Mouse (Mus musculus): ENCODE results near the gene Gp1ba. TPM values are rescaled to one million over a fixed set of nuclear protein-coding genes. Genes with fewer than 3 reads are reported as not detected.

Gene Gp1ba
- 0.58 and 3.2 TPM in 2 replicates for total RNA-seq (2017)

GRCm38 (mm10) chr11:70638714-70639278 lies at the start of gene Gp1ba:
TSS of gene Gp1ba (plus strand) at chr11:70639122.
- ATAC-seq (replicated peaks; ENCODE audit: low read depth, poor library complexity, severe bottlenecking), result peak; percentile 95

GRCm38 (mm10) chr11:70591733-70592132 lies 47.2 kb upstream of the Gp1ba start:
- ATAC-seq (replicated peaks; ENCODE audit: low read depth, poor library complexity, severe bottlenecking), result no peak

GRCm38 (mm10) chr11:70594253-70594989 lies 44.5 kb upstream of the Gp1ba start:
- peak; percentile 37 for ATAC-seq (replicated peaks; ENCODE audit: low read depth, poor library complexity, severe bottlenecking)

DNA sequence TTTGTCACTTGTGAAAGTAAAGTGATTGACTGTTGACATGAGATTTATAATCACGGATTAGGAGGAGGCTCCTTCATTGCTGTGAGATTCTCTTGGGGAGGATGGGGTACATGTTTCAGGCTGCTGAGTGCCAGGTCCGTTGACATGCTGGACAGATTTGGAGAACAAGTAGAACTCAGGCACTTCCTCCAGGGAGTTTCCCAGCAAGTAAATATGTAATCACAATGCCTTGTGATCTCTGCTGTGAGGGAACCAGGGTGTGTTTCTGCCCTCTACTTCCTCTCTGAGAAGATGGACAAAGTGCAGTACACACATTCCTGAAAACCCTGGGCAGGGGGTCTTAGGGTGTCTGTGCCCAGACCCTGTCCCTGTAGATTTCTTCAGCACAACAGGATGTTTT lies 43.3 kb upstream of the Gp1ba start:
- no peak for ATAC-seq (replicated peaks; ENCODE audit: low read depth, poor library complexity, severe bottlenecking)

DNA sequence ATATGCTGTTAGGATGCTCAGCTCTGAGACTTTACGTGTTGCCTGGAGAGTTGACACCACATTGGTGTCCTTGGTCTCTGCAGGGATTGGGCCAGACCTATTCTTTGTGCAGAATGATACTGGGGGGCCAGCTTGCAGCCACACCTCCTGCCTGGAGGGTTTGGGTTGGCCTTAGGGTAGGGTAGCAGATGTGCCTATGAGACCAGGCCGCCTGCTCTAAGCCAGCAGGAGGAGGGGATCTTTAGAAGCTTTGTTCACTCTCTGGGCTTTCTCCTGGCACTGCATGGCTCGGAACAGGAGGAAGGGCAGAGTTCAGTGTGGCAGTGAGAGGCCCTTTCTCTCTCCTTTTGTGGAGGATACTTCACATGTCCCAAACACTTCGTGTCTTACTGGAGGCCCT lies 42.8 kb upstream of the Gp1ba start:
- ATAC-seq (replicated peaks; ENCODE audit: low read depth, poor library complexity, severe bottlenecking), result no peak

- ATAC-seq (replicated peaks; ENCODE audit: low read depth, poor library complexity, severe bottlenecking), result peak; percentile 65
Observed at GRCm38 (mm10) chr11:70597301-70597700, 41.6 kb upstream of the Gp1ba start.

DNA sequence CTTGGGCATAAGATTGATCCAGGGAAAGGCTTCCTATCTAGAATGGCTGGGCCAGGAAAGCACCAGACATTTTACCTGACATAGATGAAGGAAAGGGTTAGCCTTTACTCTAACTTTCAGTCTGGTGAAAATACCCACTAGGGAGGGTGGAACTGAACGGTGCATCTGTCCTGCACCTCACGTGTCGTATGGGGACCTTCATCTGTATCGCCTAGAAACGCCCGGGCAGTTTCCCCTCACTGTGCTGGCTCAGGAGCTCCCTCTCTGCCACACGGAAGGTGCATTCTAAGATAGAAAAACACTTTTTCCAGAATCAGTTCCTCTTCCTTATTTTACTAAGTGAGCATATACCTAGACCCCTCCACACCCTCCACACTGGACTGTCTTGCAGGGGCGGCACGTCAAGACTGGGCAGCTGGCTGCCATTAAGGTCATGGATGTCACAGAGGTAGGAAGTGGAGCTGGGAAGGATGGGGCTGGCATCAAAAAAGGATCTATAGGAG lies 40.4 kb upstream of the Gp1ba start:
- ATAC-seq (replicated peaks; ENCODE audit: low read depth, poor library complexity, severe bottlenecking), result no peak

DNA sequence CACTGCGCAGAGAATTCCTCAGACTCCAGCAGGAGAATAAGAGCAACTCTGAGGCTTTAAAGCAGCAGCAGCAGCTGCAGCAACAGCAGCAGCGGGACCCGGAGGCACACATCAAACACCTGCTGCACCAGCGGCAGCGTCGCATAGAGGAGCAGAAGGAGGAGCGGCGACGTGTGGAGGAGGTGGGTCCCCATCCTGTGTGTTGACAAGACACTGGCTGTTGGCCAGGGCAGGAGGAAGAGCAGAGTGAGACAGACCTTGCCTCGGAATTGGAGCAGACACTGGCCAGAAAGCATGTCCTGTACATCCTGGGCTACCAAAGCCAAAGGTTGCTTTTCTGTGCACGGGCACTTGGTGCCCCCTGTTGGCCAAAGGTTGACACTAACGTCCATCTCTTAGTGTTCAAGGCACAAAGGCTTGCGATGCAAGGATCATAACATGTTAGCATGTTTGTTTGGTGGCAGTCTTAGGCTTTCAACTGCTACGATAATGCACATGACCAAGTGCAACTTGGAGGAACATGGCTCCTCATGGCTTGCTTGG lies 33.8 kb upstream of the Gp1ba start:
- ATAC-seq (replicated peaks; ENCODE audit: low read depth, poor library complexity, severe bottlenecking), result peak; percentile 63; the same call in 1 of the 2 replicates

DNA sequence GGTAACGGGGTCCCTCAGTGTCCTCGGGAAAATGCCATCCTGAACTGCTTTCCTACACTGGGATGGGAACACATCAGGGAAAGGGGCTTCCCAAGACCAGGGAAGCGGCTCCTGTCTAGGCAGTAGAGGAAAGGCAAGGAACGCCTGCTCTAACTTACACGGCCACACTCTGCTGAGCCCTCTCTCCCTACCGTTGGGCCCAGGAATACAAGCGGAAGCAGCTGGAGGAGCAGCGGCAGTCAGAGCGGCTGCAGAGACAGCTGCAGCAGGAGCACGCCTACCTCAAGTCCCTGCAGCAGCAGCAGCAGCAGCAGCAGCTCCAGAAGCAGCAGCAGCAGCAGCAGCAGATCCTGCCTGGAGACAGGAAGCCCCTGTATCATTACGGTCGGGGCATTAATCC lies 32.2 kb upstream of the Gp1ba start:
- no peak for ATAC-seq (replicated peaks; ENCODE audit: low read depth, poor library complexity, severe bottlenecking)

DNA sequence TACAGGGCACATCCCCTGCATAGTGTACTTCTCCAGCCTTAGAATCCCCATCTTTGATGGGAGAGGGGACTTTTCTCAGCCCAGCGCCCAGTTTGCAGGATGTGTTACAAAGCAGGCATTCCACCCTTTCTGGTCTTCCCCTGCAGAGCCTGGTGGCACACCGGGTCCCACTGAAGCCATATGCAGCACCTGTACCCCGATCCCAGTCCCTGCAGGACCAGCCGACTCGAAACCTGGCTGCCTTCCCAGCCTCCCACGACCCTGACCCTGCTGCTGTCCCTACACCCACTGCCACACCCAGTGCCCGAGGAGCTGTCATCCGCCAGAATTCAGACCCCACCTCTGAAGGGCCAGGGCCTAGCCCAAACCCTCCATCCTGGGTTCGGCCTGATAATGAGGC lies 31.3 kb upstream of the Gp1ba start:
- no peak for ATAC-seq (replicated peaks; ENCODE audit: low read depth, poor library complexity, severe bottlenecking)

DNA sequence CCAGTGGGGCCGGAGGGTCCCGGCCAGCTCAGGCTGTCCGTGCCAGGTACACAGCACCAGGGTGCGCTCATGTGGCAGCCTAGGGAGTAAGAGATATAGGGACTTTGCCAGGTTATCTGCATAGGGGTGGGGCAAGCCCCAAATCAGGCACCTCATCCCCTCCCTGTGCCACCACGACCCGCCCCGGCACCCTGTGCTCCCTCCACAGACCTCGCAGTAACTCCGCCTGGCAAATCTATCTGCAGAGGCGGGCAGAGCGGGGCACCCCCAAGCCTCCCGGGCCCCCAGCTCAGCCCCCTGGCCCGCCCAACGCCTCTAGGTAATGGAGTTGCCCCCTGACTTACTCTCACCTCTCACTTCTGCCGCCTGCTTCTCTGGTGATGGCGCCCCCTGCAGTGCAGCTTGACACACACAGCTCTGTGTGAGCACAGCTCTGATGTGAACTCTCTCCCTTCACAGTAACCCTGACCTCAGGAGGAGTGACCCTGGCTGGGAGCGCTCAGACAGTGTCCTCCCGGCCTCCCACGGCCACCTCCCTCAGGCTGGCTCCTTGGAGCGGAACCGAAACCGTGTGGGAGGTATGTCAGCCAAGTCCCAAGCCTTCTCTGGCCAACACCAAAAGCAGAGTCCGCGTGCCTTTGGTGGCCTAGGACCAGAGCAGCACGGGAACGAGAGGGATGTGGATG lies 30.4 kb upstream of the Gp1ba start:
- ATAC-seq (replicated peaks; ENCODE audit: low read depth, poor library complexity, severe bottlenecking), result no peak

DNA sequence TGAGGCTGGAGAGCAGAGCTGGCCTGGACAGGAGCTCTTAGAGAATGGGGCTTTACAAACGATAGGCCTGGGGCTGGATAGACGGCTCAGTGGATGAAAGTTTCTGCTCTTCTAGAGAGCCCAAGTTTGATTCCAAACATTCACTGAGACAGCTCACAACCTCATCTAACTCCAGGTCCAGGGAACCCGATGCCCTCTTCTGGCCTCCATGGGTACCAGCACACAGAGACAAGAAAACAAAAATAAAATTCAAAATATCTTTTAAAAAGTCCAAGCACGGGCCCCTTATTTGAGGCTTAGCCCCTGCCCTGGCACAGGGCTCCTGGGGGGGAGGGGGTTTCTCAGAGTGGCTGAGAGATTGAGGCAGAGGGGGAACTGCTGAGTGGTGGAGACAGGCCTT lies 28.2 kb upstream of the Gp1ba start:
- ATAC-seq (replicated peaks; ENCODE audit: low read depth, poor library complexity, severe bottlenecking), result no peak

DNA sequence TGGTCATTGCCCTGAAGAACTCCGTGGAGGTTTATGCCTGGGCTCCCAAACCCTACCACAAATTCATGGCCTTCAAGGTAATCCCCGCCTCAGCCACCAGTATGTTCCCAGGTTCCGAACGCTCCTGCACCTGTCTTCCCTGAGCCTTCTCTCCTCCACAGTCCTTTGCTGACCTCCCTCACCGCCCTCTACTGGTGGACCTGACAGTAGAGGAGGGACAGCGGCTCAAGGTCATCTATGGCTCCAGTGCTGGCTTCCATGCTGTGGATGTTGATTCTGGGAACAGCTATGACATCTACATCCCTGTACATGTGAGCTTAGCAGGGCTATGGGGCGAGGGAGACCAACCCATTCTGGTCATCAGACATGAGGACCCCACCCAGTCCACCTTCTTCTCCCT lies 26.4 kb upstream of the Gp1ba start:
- ATAC-seq (replicated peaks; ENCODE audit: low read depth, poor library complexity, severe bottlenecking), result no peak

DNA sequence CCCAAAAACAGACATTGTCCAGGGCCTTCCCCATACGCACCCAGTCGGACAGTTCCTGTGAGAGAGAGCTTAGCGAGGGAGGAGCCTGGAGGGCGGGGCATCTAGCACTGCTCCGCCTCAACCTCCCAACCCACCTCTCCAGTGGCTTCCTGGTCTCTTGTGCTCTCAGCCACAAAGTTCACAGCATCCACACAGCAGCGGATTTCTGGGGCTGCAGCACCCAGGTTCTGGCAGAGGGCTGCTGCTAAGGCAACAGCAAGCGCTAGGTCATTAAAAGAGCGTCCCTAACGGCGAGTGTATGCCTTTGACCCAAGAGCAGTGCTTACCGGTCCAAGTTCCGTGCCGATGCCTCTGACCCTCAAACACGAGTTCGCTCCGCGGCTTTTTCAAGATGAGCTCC lies 23.8 kb upstream of the Gp1ba start:
- ATAC-seq (replicated peaks; ENCODE audit: low read depth, poor library complexity, severe bottlenecking), result peak; percentile 90

DNA sequence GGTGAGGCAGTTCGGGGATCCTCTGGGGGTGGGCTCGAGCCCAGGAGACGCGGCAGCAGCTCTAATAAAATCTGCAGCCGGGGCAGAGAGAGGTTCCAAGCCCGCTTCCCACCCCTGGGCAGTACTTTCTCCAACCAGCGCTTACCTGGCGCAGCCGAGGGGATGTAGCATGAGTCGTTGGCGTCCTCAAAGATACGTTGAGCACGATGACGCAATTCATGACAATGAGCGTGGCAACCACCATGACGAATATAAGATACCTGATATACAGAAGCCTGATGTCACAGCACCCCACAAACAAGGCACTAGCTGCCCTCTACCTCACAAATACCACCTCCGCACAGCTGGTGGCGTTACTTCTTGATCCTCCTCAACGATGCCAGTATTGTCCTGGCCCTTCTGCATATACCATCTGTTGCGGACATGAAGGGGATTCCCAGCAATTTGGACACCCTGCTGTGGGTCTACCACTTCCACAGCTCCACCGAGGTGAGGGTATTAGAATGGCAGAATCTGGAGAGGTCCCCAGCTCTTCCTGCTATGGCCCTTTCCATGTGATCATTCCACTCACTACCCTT lies 23.3 kb upstream of the Gp1ba start, which contains the start of gene 4930544D05Rik:
4930544D05Rik (plus strand) TSS at position 333 of the 578 bp plus-strand sequence.
- peak; percentile 23 for ATAC-seq (replicated peaks; ENCODE audit: low read depth, poor library complexity, severe bottlenecking)

- no peak for ATAC-seq (replicated peaks; ENCODE audit: low read depth, poor library complexity, severe bottlenecking)
Observed at GRCm38 (mm10) chr11:70619101-70619500, 19.8 kb upstream of the Gp1ba start, which contains the start of gene Chrne. TSS of gene Chrne (minus strand) at chr11:70619216.

GRCm38 (mm10) chr11:70621972-70622814 lies 16.7 kb upstream of the Gp1ba start:
- ATAC-seq (replicated peaks; ENCODE audit: low read depth, poor library complexity, severe bottlenecking), result peak; percentile 80

DNA sequence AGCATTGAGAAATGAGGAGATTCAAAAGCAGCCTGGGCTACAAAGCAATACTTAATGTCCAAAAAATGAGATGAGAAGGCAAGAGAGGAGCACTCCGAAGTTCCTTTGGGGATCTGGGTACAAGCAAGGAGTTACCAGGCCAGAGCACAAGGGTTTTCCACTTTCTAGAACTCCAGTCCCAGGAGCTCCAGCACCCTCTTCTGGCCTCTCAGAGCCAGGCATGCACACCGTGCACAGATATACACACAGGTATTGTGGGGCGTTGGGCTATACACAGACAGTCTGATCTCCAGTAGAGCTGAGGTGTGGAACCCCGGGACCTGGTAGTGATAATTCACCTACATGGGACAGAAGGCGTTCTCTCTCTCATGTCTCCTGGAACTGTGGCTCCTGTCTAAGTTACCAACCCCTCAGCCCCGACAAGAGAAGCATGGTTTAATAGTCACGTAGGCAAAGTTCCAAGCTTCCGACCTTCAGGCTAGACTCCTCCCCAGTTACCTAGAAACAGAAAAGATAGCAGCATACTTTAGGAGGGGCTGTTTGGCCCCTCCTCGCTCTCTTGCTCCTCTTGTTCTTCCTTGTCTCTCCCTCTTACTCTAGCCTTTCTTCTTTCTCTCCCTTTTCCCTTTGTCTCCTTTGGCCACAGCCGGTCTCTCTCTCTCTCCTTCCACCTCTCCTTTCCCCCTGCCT lies 15.7 kb upstream of the Gp1ba start:
- ATAC-seq (replicated peaks; ENCODE audit: low read depth, poor library complexity, severe bottlenecking), result 0 out of 2 replicates have a peak, but pooled peaks have one; percentile 33

DNA sequence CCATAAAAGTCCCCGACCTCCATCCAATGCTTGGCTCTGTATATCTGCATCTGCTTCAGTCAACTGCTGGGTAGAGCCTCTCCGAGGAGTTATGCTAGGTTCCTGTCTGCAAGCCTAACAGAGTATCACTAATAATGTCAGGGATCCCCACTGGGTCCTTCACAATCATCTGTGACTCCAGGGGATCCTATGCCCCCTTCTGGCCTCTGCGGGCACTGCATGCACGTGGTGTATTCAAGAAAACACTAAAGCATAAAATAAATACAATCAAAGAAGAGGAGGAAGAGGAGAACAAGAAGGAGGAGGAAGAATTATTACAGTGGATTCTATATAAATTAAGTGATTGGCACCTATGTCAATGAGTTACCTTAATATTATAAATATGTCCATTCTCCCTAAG lies 13.4 kb upstream of the Gp1ba start:
- peak; percentile 61 for ATAC-seq (replicated peaks; ENCODE audit: low read depth, poor library complexity, severe bottlenecking)

All from common myeloid progenitor, adult 5-6 weeks (primary cell).